Mouse (Mus musculus) embryonic facial prominence, embryonic 14.5 days (tissue): ENCODE data around the gene Ankrd60. TPM values are rescaled to one million over a fixed set of nuclear protein-coding genes. Genes with fewer than 3 reads are reported as not detected.

ENCODE experiments used
- ATAC-seq: fragments of 200-750 bp; cut with Nextera tagmentation; 2 replicates; pipeline ENCODE4 v1.8.0; 2017; ENCODE audit warnings: low read depth, moderate number of reproducible peaks, moderate TSS enrichment
- DNase-seq: peaks from one replicate; pipeline ENCODE4 v3.0.0-alpha.2; 2015; ENCODE audit warnings: low spot score
- H3K27ac ChIP-seq: fragments of 300-500 bp; sonication (generic); replicated peaks from 2 replicates; pipeline ENCODE4 v1.5.1; 2014; ENCODE audit warnings: low read depth, mild to moderate bottlenecking, low read length, moderate library complexity
- H3K27me3 ChIP-seq: fragments of 300-500 bp; sonication (generic); replicated peaks from 2 replicates; pipeline ENCODE4 v1.6.1; 2014; ENCODE audit warnings: low read length; ENCODE audit not compliant: control insufficient read depth, insufficient read depth
- H3K36me3 ChIP-seq: fragments of 300-500 bp; sonication (generic); 2 replicates; pipeline ENCODE4 v1.6.1; 2014; ENCODE audit warnings: low read length, mixed read lengths; ENCODE audit not compliant: control insufficient read depth, insufficient read depth
- H3K4me1 ChIP-seq: fragments of 300-500 bp; sonication (generic); 2 replicates; pipeline ENCODE4 v1.6.1; 2014; ENCODE audit warnings: antibody characterized with exemption, low read length; ENCODE audit not compliant: control insufficient read depth, insufficient read depth
- H3K4me2 ChIP-seq: fragments of 300-500 bp; sonication (generic); 2 replicates; pipeline ENCODE4 v1.6.1; 2014; ENCODE audit warnings: low read depth, mild to moderate bottlenecking, low read length, moderate library complexity, mixed read lengths
- H3K4me3 ChIP-seq: fragments of 300-500 bp; sonication (generic); 2 replicates; pipeline ENCODE4 v1.5.1; 2014; ENCODE audit warnings: low read depth, mild to moderate bottlenecking, low read length
- H3K9ac ChIP-seq: fragments of 300-500 bp; sonication (generic); 2 replicates; pipeline ENCODE4 v1.6.1; 2014; ENCODE audit warnings: low read depth, mild to moderate bottlenecking, low read length, moderate library complexity, mixed read lengths
- H3K9me3 ChIP-seq: fragments of 300-500 bp; sonication (generic); 2 replicates; pipeline ENCODE4 v1.6.1; 2016; ENCODE audit warnings: low read length; ENCODE audit not compliant: control insufficient read depth
- WGBS: fragments of 180-500 bp; shearing (Covaris S2); extraction: QIAGEN DNeasy Blood & Tissue Kit; methylation state at CpG from one replicate; pipeline ENCODE4 v1.1.7; 2014; 5-methylcytosine and 5-hydroxymethylcytosine counted together
- polyA plus RNA-seq: library from polyadenylated mRNA; unstranded; fragments of >200 nt; fragmentation: Nextera tagmentation; extraction: Ambion mirVana; gene quantifications from 2 replicates; pipeline ENCODE4 v1.2.1, GENCODE M21; 2014

Gene Ankrd60
- polyA plus RNA-seq, 1 experiment from 2014 or later: not detected

- Histone ChIP-seq H3K27me3 (no peaks in the 10 kb centered on the region), H3K9me3 (no peaks in the 10 kb centered on the region), H3K27ac (peak overlapping the region; percentile 61), H3K4me3 (no peak overlapping the region), H3K9ac (no peak overlapping the region), H3K4me1 (0 out of 2 replicates have a peak, but pooled peaks cover 3% of the 10 kb centered on the region), H3K4me2 (no peak overlapping the region), H3K36me3 (no peaks in the 10 kb centered on the region)
- 47% methylated on average over 9 of the region's 9 CpGs for WGBS
- ATAC-seq (peak; percentile 62; the same call in 1 of the 2 replicates), DNase-seq (peak; percentile 68)
These were observed 14.0 kb downstream of the Ankrd60 start for GRCm38 (mm10) chr2:173564179-173564578.

GRCm38 (mm10) chr2:173563336-173563735, 14.8 kb downstream of the Ankrd60 start:
- H3K27me3 ChIP-seq: no peaks in the 10 kb centered on the region
- WGBS: 62% methylated on average over 7 of the region's 7 CpGs
- H3K9me3 ChIP-seq: no peaks in the 10 kb centered on the region
- no peaks in the 10 kb centered on the region for H3K36me3 ChIP-seq
- no peak overlapping the region for H3K27ac ChIP-seq
- DNase-seq (peak; percentile 55), ATAC-seq (0 out of 2 replicates have a peak, but pooled peaks have one; percentile 1)
- H3K4me1 ChIP-seq: 0 out of 2 replicates have a peak, but pooled peaks cover 3% of the 10 kb centered on the region
- no peak overlapping the region for H3K4me3 ChIP-seq
- no peak overlapping the region for H3K9ac ChIP-seq
- no peak overlapping the region for H3K4me2 ChIP-seq

- Histone ChIP-seq H3K9me3 (no peaks in the 10 kb centered on the region), H3K27ac (no peak overlapping the region), H3K27me3 (no peaks in the 10 kb centered on the region), H3K4me1 (0 out of 2 replicates have a peak, but pooled peaks cover 3% of the 10 kb centered on the region), H3K4me2 (no peak overlapping the region), H3K9ac (no peak overlapping the region), H3K4me3 (no peak overlapping the region), H3K36me3 (no peaks in the 10 kb centered on the region)
- 45% methylated on average over 5 of the region's 5 CpGs for WGBS
- peak; percentile 7; the same call in 1 of the 2 replicates for ATAC-seq
- DNase-seq: peak; percentile 76
These were observed 16.2 kb downstream of the Ankrd60 start for GRCm38 (mm10) chr2:173561851-173562442.

- H3K27ac ChIP-seq: 0 out of 2 replicates have a peak overlapping the region, but pooled peaks have one; percentile 21
- WGBS: 41% methylated on average over 12 of the region's 12 CpGs
These were observed 19.3 kb downstream of the Ankrd60 start for GRCm38 (mm10) chr2:173558754-173559396.

DNA sequence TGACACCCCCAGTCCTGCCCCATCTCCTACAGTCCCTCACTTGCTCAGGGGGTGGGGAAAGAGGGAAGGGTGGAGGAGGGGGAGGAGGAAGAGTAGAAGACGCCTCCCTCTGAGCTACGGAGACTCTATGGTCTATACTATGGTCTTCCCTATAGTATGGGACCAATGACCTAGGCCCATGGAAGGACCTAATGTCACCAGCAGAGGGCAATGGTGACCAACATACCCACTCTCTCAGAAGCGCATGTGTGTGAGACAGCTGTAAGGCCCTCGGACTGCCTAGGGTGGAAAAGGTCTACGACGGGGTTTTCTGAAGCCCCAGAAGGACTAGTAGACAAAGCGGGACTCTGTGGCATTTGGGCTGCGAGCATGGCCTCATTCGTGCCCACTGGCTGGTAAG, 24.3 kb downstream of the Ankrd60 start:
- ATAC-seq: no peak
- no peaks in the 10 kb centered on the region for H3K9me3 ChIP-seq
- H3K27me3 ChIP-seq: 0 out of 2 replicates have a peak, but pooled peaks cover 4% of the 10 kb centered on the region
- DNase-seq: no peak
- H3K27ac ChIP-seq: no peak overlapping the region
- H3K9ac ChIP-seq: no peak overlapping the region
- no peak overlapping the region for H3K4me2 ChIP-seq
- no peak overlapping the region for H3K4me3 ChIP-seq
- 36% methylated on average over 9 of the region's 9 CpGs for WGBS
- no peaks in the 10 kb centered on the region for H3K4me1 ChIP-seq
- no peaks in the 10 kb centered on the region for H3K36me3 ChIP-seq

More at GRCm38 (mm10) chr2:173558754-173559396, 19.3 kb downstream of the Ankrd60 start:
- Histone ChIP-seq H3K36me3 (no peaks in the 10 kb centered on the region), H3K4me1 (no peaks in the 10 kb centered on the region), H3K4me2 (no peak overlapping the region), H3K9me3 (no peaks in the 10 kb centered on the region), H3K9ac (no peak overlapping the region), H3K4me3 (no peak overlapping the region), H3K27me3 (no peaks in the 10 kb centered on the region)
- DNase-seq (peak; percentile 45), ATAC-seq (no peak)

GRCm38 (mm10) chr2:173550681-173551080, 27.5 kb downstream of the Ankrd60 start:
- H3K9ac ChIP-seq: no peak overlapping the region
- WGBS: 78% methylated on average over 6 of the region's 6 CpGs
- no peaks in the 10 kb centered on the region for H3K9me3 ChIP-seq
- H3K27me3 ChIP-seq: 0 out of 2 replicates have a peak, but pooled peaks cover 4% of the 10 kb centered on the region
- no peak overlapping the region for H3K27ac ChIP-seq
- H3K36me3 ChIP-seq: no peaks in the 10 kb centered on the region
- no peak overlapping the region for H3K4me3 ChIP-seq
- DNase-seq: no peak
- no peak for ATAC-seq
- no peak overlapping the region for H3K4me2 ChIP-seq
- H3K4me1 ChIP-seq: no peaks in the 10 kb centered on the region

DNA sequence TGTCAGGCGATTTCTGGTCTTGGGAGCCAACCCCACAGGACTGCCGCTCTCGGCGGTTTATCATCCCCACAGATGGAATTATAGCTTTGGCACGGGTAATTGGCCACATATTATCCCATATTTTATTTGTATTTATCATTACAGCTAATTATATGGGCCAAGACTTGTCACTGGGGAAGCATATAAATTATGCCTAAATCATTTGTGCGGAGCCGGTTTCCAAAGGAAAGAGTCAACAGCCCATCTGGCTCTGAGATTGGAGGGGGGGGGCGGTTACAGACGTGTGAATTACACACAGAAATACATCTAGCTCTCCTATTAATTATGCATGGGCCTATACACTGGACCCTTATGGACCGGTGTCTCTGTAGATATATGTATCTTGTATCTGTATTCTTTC, 28.9 kb downstream of the Ankrd60 start:
- ATAC-seq: no peak
- Histone ChIP-seq H3K9ac (no peak overlapping the region), H3K27ac (no peak overlapping the region), H3K4me3 (no peak overlapping the region), H3K36me3 (no peaks in the 10 kb centered on the region), H3K4me1 (no peaks in the 10 kb centered on the region), H3K27me3 (0 out of 2 replicates have a peak, but pooled peaks cover 4% of the 10 kb centered on the region), H3K9me3 (no peaks in the 10 kb centered on the region), H3K4me2 (no peak overlapping the region)
- 87% methylated on average over 10 of the region's 10 CpGs for WGBS
- no peak for DNase-seq

DNA sequence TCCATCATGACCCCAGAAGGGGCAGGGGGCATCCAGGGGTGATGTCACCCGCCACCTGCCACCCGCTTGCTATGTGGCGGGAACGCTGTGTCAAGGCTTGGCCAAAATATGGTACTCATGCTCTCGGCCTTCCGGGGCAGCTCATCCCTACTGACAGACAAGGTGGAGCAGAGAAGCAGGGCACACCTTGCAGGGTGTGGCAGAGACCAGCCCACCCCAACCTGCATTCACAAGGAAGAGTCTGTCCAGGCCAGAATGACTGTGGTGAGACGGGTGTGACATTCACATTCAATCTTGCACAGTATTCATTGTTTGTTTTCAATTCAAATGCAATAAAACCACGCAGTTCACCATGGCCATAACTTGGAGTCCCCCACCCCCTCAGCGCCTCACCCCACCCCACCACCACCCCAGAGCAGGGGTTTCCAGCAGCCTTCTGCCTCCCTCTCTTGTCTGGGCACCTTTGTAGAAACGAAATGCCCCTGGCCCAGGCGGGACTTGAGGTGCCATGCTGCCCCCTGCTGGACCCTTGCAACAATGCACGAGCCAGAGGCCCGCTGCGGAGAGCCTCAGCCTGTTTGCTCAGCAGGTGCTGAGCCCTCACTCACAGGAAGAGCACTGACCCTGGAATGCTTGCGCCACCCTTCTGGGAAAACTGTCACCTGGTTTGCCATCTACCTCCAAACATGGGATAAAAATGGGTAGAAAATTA, 32.0 kb downstream of the Ankrd60 start:
- DNase-seq: peak; percentile 89
- H3K4me1 ChIP-seq: no peaks in the 10 kb centered on the region
- no peaks in the 10 kb centered on the region for H3K36me3 ChIP-seq
- H3K9ac ChIP-seq: no peak overlapping the region
- H3K27ac ChIP-seq: no peak overlapping the region
- no peaks in the 10 kb centered on the region for H3K27me3 ChIP-seq
- ATAC-seq: peak; percentile 76
- no peaks in the 10 kb centered on the region for H3K9me3 ChIP-seq
- no peak overlapping the region for H3K4me3 ChIP-seq
- H3K4me2 ChIP-seq: no peak overlapping the region
- WGBS: 36% methylated on average over 13 of the region's 15 CpGs
